ENCODE assay signal across 9 mouse cellular contexts in the genomic region with DNA sequence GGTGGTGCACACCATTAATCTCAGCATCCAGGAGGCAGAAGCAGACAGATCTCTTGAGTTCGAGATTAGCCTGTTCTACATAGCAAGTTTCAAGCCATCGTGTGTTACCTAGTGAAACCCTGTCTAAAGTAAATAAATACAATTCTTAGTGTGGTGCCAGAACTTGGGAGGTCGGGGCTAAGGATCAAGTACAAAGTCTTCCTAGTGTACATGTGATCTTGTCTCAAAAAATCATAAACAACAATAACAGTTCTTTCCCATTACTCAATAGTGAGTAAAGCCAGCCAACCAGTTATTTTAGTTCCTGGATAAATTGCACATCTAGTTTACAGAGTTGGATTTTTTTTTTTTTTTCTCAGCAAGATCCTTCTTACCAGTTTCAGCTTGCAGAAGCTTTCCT. TPM values are rescaled to one million over a fixed set of nuclear protein-coding genes. Genes with fewer than 3 reads are reported as not detected.
A peak's percentile ranks its signal among the peaks of the same experiment; 100 is the strongest.
DNase-seq lines count a peak whose midpoint lies in the region; ATAC-seq and TF ChIP-seq lines count a peak whose summit lies in the region.
"Had no signal": no experiment of that assay in that cellular context is flagged by ENCODE, and none has a peak within 500 bp of the region (broad histone marks: within the 10 kb centered on the region; RNA-seq: fewer than 3 reads in every experiment).

No protein-coding gene starts in this region.

- 37% methylated on average over 3 of the region's 3 CpGs for WGBS in kidney, postnatal 0 days
- WGBS in embryonic facial prominence, embryonic 13.5 days: 65% methylated on average over 3 of the region's 3 CpGs
- WGBS in intestine, embryonic 15.5 days: 51% methylated on average over 3 of the region's 3 CpGs
- 71% methylated on average over 3 of the region's 3 CpGs for WGBS in midbrain, postnatal 0 days

- H3K9me3 ChIP-seq in kidney, postnatal 0 days (replicated peaks; ENCODE audit: low read length): no peaks in the 10 kb centered on the region
- no peaks in the 10 kb centered on the region for H3K9me3 ChIP-seq in embryonic facial prominence, embryonic 13.5 days
- no peaks in the 10 kb centered on the region for H3K9me3 ChIP-seq in intestine, embryonic 15.5 days
- no peaks in the 10 kb centered on the region for H3K9me3 ChIP-seq in midbrain, postnatal 0 days (ENCODE audit: low read length)

- intact Hi-C loops in gastrocnemius, postnatal 14 days (cut with DNase I; ENCODE audit: low total_unique reads): no loop called here

- ATAC-seq in kidney, postnatal 0 days (replicated peaks; ENCODE audit: low FRiP score, low read depth): no peak
- no peak for ATAC-seq in embryonic facial prominence, embryonic 13.5 days (ENCODE audit: insufficient number of reproducible peaks, insufficient read depth, low FRiP score, low TSS enrichment, low read depth)
- no peak for ATAC-seq in intestine, embryonic 15.5 days
- no peak for ATAC-seq in midbrain, postnatal 0 days (ENCODE audit: low FRiP score)
- ATAC-seq in monocyte, adult 5-6 weeks (replicated peaks; ENCODE audit: insufficient number of reproducible peaks, low FRiP score, low TSS enrichment, poor library complexity, severe bottlenecking): no peak

- H3K36me3 ChIP-seq in kidney, postnatal 0 days (ENCODE audit: insufficient read depth, low read length): 0 out of 2 replicates have a peak, but pooled peaks cover 5% of the 10 kb centered on the region
- 0 out of 2 replicates have a peak, but pooled peaks cover 4% of the 10 kb centered on the region for H3K36me3 ChIP-seq in embryonic facial prominence, embryonic 13.5 days
- H3K36me3 ChIP-seq in intestine, embryonic 15.5 days: no peaks in the 10 kb centered on the region
- peaks cover 3% of the 10 kb centered on the region; the same call in 1 of the 2 replicates for H3K36me3 ChIP-seq in midbrain, postnatal 0 days (ENCODE audit: insufficient read depth, low read length)

- peak overlapping the region; percentile 79; the same call in 1 of the 2 replicates for H3K9ac ChIP-seq in kidney, postnatal 0 days (ENCODE audit: low read depth, low read length)
- H3K9ac ChIP-seq in embryonic facial prominence, embryonic 13.5 days: no peak overlapping the region
- H3K9ac ChIP-seq in intestine, embryonic 15.5 days: no peak overlapping the region
- no peak overlapping the region; the same call in 1 of the 2 replicates for H3K9ac ChIP-seq in midbrain, postnatal 0 days (replicated peaks; ENCODE audit: low read length, poor library complexity, severe bottlenecking)

- no peak for TF ChIP-seq CTCF in kidney, postnatal 0 days (IDR thresholded peaks at IDR 0.05; ENCODE audit: low read depth)
- TF ChIP-seq CTCF in midbrain, postnatal 0 days (IDR thresholded peaks at IDR 0.05): no peak

- peak overlapping the region; percentile 80; the same call in 1 of the 2 replicates for H3K27ac ChIP-seq in kidney, postnatal 0 days
- H3K27ac ChIP-seq in embryonic facial prominence, embryonic 13.5 days: no peak overlapping the region
- no peak overlapping the region for H3K27ac ChIP-seq in intestine, embryonic 15.5 days
- no peak overlapping the region for H3K27ac ChIP-seq in midbrain, postnatal 0 days (ENCODE audit: low read depth, low read length)

- no peaks in the 10 kb centered on the region for H3K27me3 ChIP-seq in kidney, postnatal 0 days (ENCODE audit: insufficient read depth, low read length)
- no peaks in the 10 kb centered on the region for H3K27me3 ChIP-seq in embryonic facial prominence, embryonic 13.5 days
- H3K27me3 ChIP-seq in intestine, embryonic 15.5 days (replicated peaks): no peaks in the 10 kb centered on the region
- no peaks in the 10 kb centered on the region for H3K27me3 ChIP-seq in midbrain, postnatal 0 days (ENCODE audit: insufficient read depth, low read length)

- H3K4me1 ChIP-seq in kidney, postnatal 0 days (replicated peaks; ENCODE audit: insufficient read depth, low read length): peaks cover 8% of the 10 kb centered on the region; the same call in 1 of the 2 replicates
- H3K4me1 ChIP-seq in embryonic facial prominence, embryonic 13.5 days: peaks cover 32% of the 10 kb centered on the region
- H3K4me1 ChIP-seq in intestine, embryonic 15.5 days (replicated peaks): peaks cover 3% of the 10 kb centered on the region; the same call in 1 of the 2 replicates
- no peaks in the 10 kb centered on the region for H3K4me1 ChIP-seq in midbrain, postnatal 0 days (ENCODE audit: insufficient read depth, low read length)

- H3K4me2 ChIP-seq in kidney, postnatal 0 days (ENCODE audit: low read length): peak overlapping the region; percentile 76
- peak overlapping the region; percentile 76 for H3K4me2 ChIP-seq in embryonic facial prominence, embryonic 13.5 days
- H3K4me2 ChIP-seq in intestine, embryonic 15.5 days (replicated peaks): peak overlapping the region; percentile 81
- peak overlapping the region; percentile 74 for H3K4me2 ChIP-seq in midbrain, postnatal 0 days (ENCODE audit: low read depth, low read length, poor library complexity, severe bottlenecking)

- H3K4me3 ChIP-seq in kidney, postnatal 0 days (replicated peaks; ENCODE audit: low read depth, low read length): peak overlapping the region; percentile 74
- peak overlapping the region; percentile 68 for H3K4me3 ChIP-seq in embryonic facial prominence, embryonic 13.5 days
- peak overlapping the region; percentile 74 for H3K4me3 ChIP-seq in intestine, embryonic 15.5 days (replicated peaks)
- peak overlapping the region; percentile 71 for H3K4me3 ChIP-seq in midbrain, postnatal 0 days (ENCODE audit: low read depth, low read length)

- peak; percentile 28 for DNase-seq in kidney, postnatal 0 days (ENCODE audit: low spot score)
- no peak for DNase-seq in kidney, postnatal 10 days
- DNase-seq in midbrain, postnatal 0 days (ENCODE audit: low spot score): no peak
- DNase-seq in gastrocnemius, postnatal 14 days: no peak
- no peak for DNase-seq in layer of hippocampus, adult 9-11 months
- DNase-seq: gastrocnemius, postnatal 10 days had no signal

RNA-seq across cellular contexts. Expression of a gene that starts 1.0 kb away (rescaled TPM):
- polyA plus RNA-seq in kidney, postnatal 0 days (2015; fragmentation: Nextera tagmentation; extraction: Ambion mirVana): 33.1 and 33.6 TPM in 2 replicates
- 30.8 and 33.7 TPM in 2 replicates for polyA plus RNA-seq in embryonic facial prominence, embryonic 13.5 days (2015; fragmentation: Nextera tagmentation; extraction: Ambion mirVana)
- 38.1 and 38.6 TPM in 2 replicates for polyA plus RNA-seq in intestine, embryonic 15.5 days (2015; fragmentation: Nextera tagmentation; extraction: Ambion mirVana)
- 7.3 and 8.2 TPM in 2 replicates for total RNA-seq in midbrain, postnatal 0 days (2014; rRNA removed)
- polyA plus RNA-seq in midbrain, postnatal 0 days (2015; fragmentation: Nextera tagmentation; extraction: Ambion mirVana): 12.1 and 13.7 TPM in 2 replicates
- 6.3 to 8.2 TPM (median 8.2 TPM) in 3 replicates for total RNA-seq in monocyte, adult 5-6 weeks (2017)
- 1 to 10 TPM; 6.5 to 7.4 TPM for total RNA-seq in gastrocnemius, postnatal 14 days (2021)

RNA-seq across cellular contexts. Expression of a gene that starts 1.1 kb away (rescaled TPM):
- polyA plus RNA-seq in kidney, postnatal 0 days (2015; fragmentation: Nextera tagmentation; extraction: Ambion mirVana): 40.3 and 42.2 TPM in 2 replicates
- 45.1 and 58.3 TPM in 2 replicates for polyA plus RNA-seq in embryonic facial prominence, embryonic 13.5 days (2015; fragmentation: Nextera tagmentation; extraction: Ambion mirVana)
- polyA plus RNA-seq in intestine, embryonic 15.5 days (2015; fragmentation: Nextera tagmentation; extraction: Ambion mirVana): 61.3 and 64.4 TPM in 2 replicates
- total RNA-seq in midbrain, postnatal 0 days (2014; rRNA removed): 25.8 and 48.3 TPM in 2 replicates
- polyA plus RNA-seq in midbrain, postnatal 0 days (2015; fragmentation: Nextera tagmentation; extraction: Ambion mirVana): 14.4 and 16.0 TPM in 2 replicates
- total RNA-seq in monocyte, adult 5-6 weeks (2017): 10.7 to 15.4 TPM (median 11.9 TPM) in 3 replicates
- total RNA-seq in gastrocnemius, postnatal 14 days (2021): 10 to 100 TPM; 14.6 to 17.7 TPM

RNA-seq across cellular contexts. Expression of a gene that starts 19.2 kb away (rescaled TPM):
- polyA plus RNA-seq in kidney, postnatal 0 days (2015; fragmentation: Nextera tagmentation; extraction: Ambion mirVana): not detected in 2 replicates
- polyA plus RNA-seq in embryonic facial prominence, embryonic 13.5 days (2015; fragmentation: Nextera tagmentation; extraction: Ambion mirVana): 0.25 TPM in 1 of 2 replicates, not detected in the other
- polyA plus RNA-seq in intestine, embryonic 15.5 days (2015; fragmentation: Nextera tagmentation; extraction: Ambion mirVana): 0.14 and 0.16 TPM in 2 replicates
- 1.5 TPM in 1 of 2 replicates, not detected in the other for total RNA-seq in midbrain, postnatal 0 days (2014; rRNA removed)
- polyA plus RNA-seq in midbrain, postnatal 0 days (2015; fragmentation: Nextera tagmentation; extraction: Ambion mirVana): 0.45 and 0.58 TPM in 2 replicates
- not detected in 3 replicates for total RNA-seq in monocyte, adult 5-6 weeks (2017)
- not detected for total RNA-seq in gastrocnemius, postnatal 14 days (2021)
- total RNA-seq: gastrocnemius, postnatal 10 days had no signal

RNA-seq across cellular contexts. Expression of a gene that starts 27.1 kb away (rescaled TPM):
- 0.61 and 0.68 TPM in 2 replicates for polyA plus RNA-seq in kidney, postnatal 0 days (2015; fragmentation: Nextera tagmentation; extraction: Ambion mirVana)
- polyA plus RNA-seq in embryonic facial prominence, embryonic 13.5 days (2015; fragmentation: Nextera tagmentation; extraction: Ambion mirVana): not detected in 2 replicates
- polyA plus RNA-seq in intestine, embryonic 15.5 days (2015; fragmentation: Nextera tagmentation; extraction: Ambion mirVana): not detected in 2 replicates
- not detected in 2 replicates for total RNA-seq in midbrain, postnatal 0 days (2014; rRNA removed)
- polyA plus RNA-seq in midbrain, postnatal 0 days (2015; fragmentation: Nextera tagmentation; extraction: Ambion mirVana): 0.23 TPM in 1 of 2 replicates, not detected in the other
- total RNA-seq in monocyte, adult 5-6 weeks (2017): 0.95 TPM in 1 of 3 replicates, not detected in the others
- not detected for total RNA-seq in gastrocnemius, postnatal 14 days (2021)
- total RNA-seq: gastrocnemius, postnatal 10 days had no signal

RNA-seq across cellular contexts. Expression of a gene that starts 48.2 kb away (rescaled TPM):
- 94.9 and 95.7 TPM in 2 replicates for polyA plus RNA-seq in kidney, postnatal 0 days (2015; fragmentation: Nextera tagmentation; extraction: Ambion mirVana)
- polyA plus RNA-seq in embryonic facial prominence, embryonic 13.5 days (2015; fragmentation: Nextera tagmentation; extraction: Ambion mirVana): 47.1 and 49.4 TPM in 2 replicates
- polyA plus RNA-seq in intestine, embryonic 15.5 days (2015; fragmentation: Nextera tagmentation; extraction: Ambion mirVana): 64.4 and 65.2 TPM in 2 replicates
- total RNA-seq in midbrain, postnatal 0 days (2014; rRNA removed): 316 and 407 TPM in 2 replicates
- 167 and 169 TPM in 2 replicates for polyA plus RNA-seq in midbrain, postnatal 0 days (2015; fragmentation: Nextera tagmentation; extraction: Ambion mirVana)
- total RNA-seq in monocyte, adult 5-6 weeks (2017): 43.1 to 71.7 TPM (median 54.0 TPM) in 3 replicates
- 10 to 100 TPM; 25.2 to 26.2 TPM for total RNA-seq in gastrocnemius, postnatal 14 days (2021)
